Mouse (Mus musculus) myocyte (in vitro differentiated cells): ENCODE measurements around the gene Adam8. TPM values are rescaled to one million over a fixed set of nuclear protein-coding genes. Genes with fewer than 3 reads are reported as not detected.

Experiments
- H3K27me3 ChIP-seq: one replicate; pipeline ENCODE4 v1.6.1; 2011; ENCODE audit not compliant: control insufficient read depth, insufficient read depth, insufficient read length
- H3K36me3 ChIP-seq: one replicate; pipeline ENCODE4 v1.6.1; 2011; ENCODE audit not compliant: control insufficient read depth, insufficient read depth
- H3K4me2 ChIP-seq: one replicate; pipeline ENCODE4 v1.6.1; 2011; ENCODE audit warnings: low read depth, control low read depth
- H3K4me3 ChIP-seq: one replicate; pipeline ENCODE4 v1.5.1; 2011; ENCODE audit warnings: mild to moderate bottlenecking, control low read depth, moderate library complexity
- H3K79me2 ChIP-seq: one replicate; pipeline ENCODE4 v1.6.1; 2011; ENCODE audit not compliant: control insufficient read depth, insufficient read depth
- H3ac ChIP-seq: one replicate; pipeline ENCODE4 v1.6.1; 2011; ENCODE audit not compliant: control insufficient read depth, insufficient read length
- CEBPB ChIP-seq: IDR thresholded peaks from 2 replicates; pipeline ENCODE4 v1.6.1; 2011; ENCODE audit warnings: mild to moderate bottlenecking, moderate library complexity; ENCODE audit not compliant: poor library complexity, insufficient read depth, severe bottlenecking
- E2F4 ChIP-seq: IDR thresholded peaks from one replicate; pipeline ENCODE4 v1.6.1; 2011; ENCODE audit warnings: mild to moderate bottlenecking, control low read depth, moderate library complexity; ENCODE audit not compliant: insufficient read depth
- MAX ChIP-seq: IDR thresholded peaks from one replicate; pipeline ENCODE4 v1.6.1; 2011; ENCODE audit warnings: low read depth, mild to moderate bottlenecking, control low read depth
- MYOD1 ChIP-seq, 3 experiments: IDR thresholded peaks; one replicate each; pipeline ENCODE4 v1.6.1; 2011; ENCODE audit warnings: control low read depth in 2 of 3, low read depth in 2 of 3, mild to moderate bottlenecking in 2 of 3, moderate library complexity in 1 of 3; ENCODE audit not compliant: insufficient read length in 2 of 3, control insufficient read depth in 1 of 3
- MYOG ChIP-seq, 3 experiments: IDR thresholded peaks; one replicate each; pipeline ENCODE4 v1.6.1; 2011; ENCODE audit warnings: control low read depth in 2 of 3, low read depth in 2 of 3, mild to moderate bottlenecking in 2 of 3; ENCODE audit not compliant: insufficient read length in 2 of 3, control insufficient read depth in 1 of 3, insufficient read depth in 1 of 3
- POLR2A ChIP-seq: IDR thresholded peaks from one replicate; pipeline ENCODE4 v1.6.1; 2011; ENCODE audit warnings: low read depth, mild to moderate bottlenecking, control low read depth, moderate library complexity; ENCODE audit not compliant: insufficient read length
- POLR2AphosphoS2 ChIP-seq: IDR thresholded peaks from one replicate; pipeline ENCODE4 v1.6.1; 2011; ENCODE audit warnings: low read depth, control low read depth; ENCODE audit not compliant: insufficient read length
- REST ChIP-seq: IDR thresholded peaks from one replicate; pipeline ENCODE4 v1.6.1; 2011; ENCODE audit warnings: mild to moderate bottlenecking, control low read depth, moderate library complexity; ENCODE audit not compliant: insufficient read depth, insufficient read length
- SRF ChIP-seq: IDR thresholded peaks from one replicate; pipeline ENCODE4 v1.6.1; 2011; ENCODE audit warnings: low read depth; ENCODE audit not compliant: control insufficient read depth, insufficient read length
- TCF12 ChIP-seq: IDR thresholded peaks from one replicate; pipeline ENCODE4 v1.6.1; 2011; ENCODE audit warnings: mild to moderate bottlenecking, control low read depth; ENCODE audit not compliant: poor library complexity, insufficient read depth, severe bottlenecking
- TCF3 ChIP-seq: IDR thresholded peaks from one replicate; pipeline ENCODE4 v1.6.1; 2011; ENCODE audit warnings: low read depth, control low read depth; ENCODE audit not compliant: insufficient read length
- USF1 ChIP-seq: IDR thresholded peaks from one replicate; pipeline ENCODE4 v1.6.1; 2011; ENCODE audit warnings: low read depth, mild to moderate bottlenecking, control low read depth, moderate library complexity
- polyA plus RNA-seq: library from polyadenylated mRNA; unstranded; fragments of >200 nt; fragmentation: generic; extraction: Trizol; gene quantifications from one replicate; pipeline ENCODE4 v1.2.1, GENCODE M21; 2012; ENCODE audit warnings: missing spikeins

Adam8 gene
- polyA plus RNA-seq, 1 experiment, result 2.3 TPM

GRCm38 (mm10) chr7:140033386-140033785 lies 41.0 kb upstream of the Adam8 start:
- H3ac ChIP-seq, result no peak overlapping the region
- TF ChIP-seq E2F4 (no peak), MAX (no peak), POLR2AphosphoS2 (no peak), POLR2A (no peak), TCF3 (no peak), TCF12 (no peak), MYOG (IDR thresholded peaks at IDR 0.05; ENCODE audit: control insufficient read depth in 1 of 3, insufficient read depth in 1 of 3, insufficient read length in 2 of 3, low read depth in 2 of 3) (no peak), USF1 (no peak), SRF (no peak), CEBPB (no peak), REST (no peak), MYOD1 (IDR thresholded peaks at IDR 0.05; ENCODE audit: control insufficient read depth in 1 of 3, insufficient read length in 2 of 3, low read depth in 2 of 3) (no peak)

GRCm38 (mm10) chr7:140032366-140032765 lies 40.0 kb upstream of the Adam8 start:
- Histone ChIP-seq H3K27me3 (no peaks in the 10 kb centered on the region), H3K36me3 (peaks cover 15% of the 10 kb centered on the region), H3K4me2 (no peak overlapping the region), H3K4me3 (no peak overlapping the region), H3K79me2 (peaks cover 11% of the 10 kb centered on the region), H3ac (no peak overlapping the region)
- TF ChIP-seq POLR2A, result no peak
- TF ChIP-seq REST, result no peak
- TF ChIP-seq POLR2AphosphoS2, result no peak
- no peak for TF ChIP-seq TCF3
- TF ChIP-seq TCF12, result no peak
- TF ChIP-seq SRF, result no peak
- no peak for TF ChIP-seq CEBPB
- TF ChIP-seq MAX, result no peak
- no peak for TF ChIP-seq E2F4
- no peak for TF ChIP-seq USF1

More at GRCm38 (mm10) chr7:140033386-140033785, 41.0 kb upstream of the Adam8 start:
- Histone ChIP-seq H3K79me2 (peaks cover 11% of the 10 kb centered on the region), H3K4me3 (no peak overlapping the region), H3K4me2 (no peak overlapping the region), H3K27me3 (no peaks in the 10 kb centered on the region), H3K36me3 (peaks cover 10% of the 10 kb centered on the region)

- Histone ChIP-seq H3K79me2 (peaks cover 11% of the 10 kb centered on the region), H3K4me2 (no peak overlapping the region), H3K36me3 (peaks cover 15% of the 10 kb centered on the region), H3K4me3 (no peak overlapping the region), H3ac (no peak overlapping the region), H3K27me3 (no peaks in the 10 kb centered on the region)
- TF ChIP-seq USF1 (no peak), TCF3 (no peak), MYOD1 (IDR thresholded peaks at IDR 0.05; ENCODE audit: control insufficient read depth in 1 of 3, insufficient read length in 2 of 3, low read depth in 2 of 3) (no peak), MYOG (IDR thresholded peaks at IDR 0.05; ENCODE audit: control insufficient read depth in 1 of 3, insufficient read depth in 1 of 3, insufficient read length in 2 of 3, low read depth in 2 of 3) (no peak), E2F4 (no peak), MAX (no peak), TCF12 (no peak)
These were observed 39.4 kb upstream of the Adam8 start for GRCm38 (mm10) chr7:140031771-140032170.

- Histone ChIP-seq H3K36me3 (peaks cover 3% of the 10 kb centered on the region), H3K79me2 (no peaks in the 10 kb centered on the region), H3ac (no peak overlapping the region), H3K4me3 (no peak overlapping the region), H3K27me3 (no peaks in the 10 kb centered on the region), H3K4me2 (no peak overlapping the region)
- TF ChIP-seq CEBPB (no peak), E2F4 (no peak), TCF3 (no peak), POLR2A (no peak), TCF12 (no peak), MAX (no peak), MYOG (IDR thresholded peaks at IDR 0.05; ENCODE audit: control insufficient read depth in 1 of 3, insufficient read depth in 1 of 3, insufficient read length in 2 of 3, low read depth in 2 of 3) (no peak), SRF (no peak), USF1 (no peak), MYOD1 (IDR thresholded peaks at IDR 0.05; ENCODE audit: control insufficient read depth in 1 of 3, insufficient read length in 2 of 3, low read depth in 2 of 3) (no peak), REST (no peak), POLR2AphosphoS2 (no peak)
These were observed 19.0 kb upstream of the Adam8 start for GRCm38 (mm10) chr7:140011336-140011735.

GRCm38 (mm10) chr7:140007781-140008180 lies 15.4 kb upstream of the Adam8 start:
- Histone ChIP-seq H3K4me2 (no peak overlapping the region), H3ac (no peak overlapping the region), H3K27me3 (no peaks in the 10 kb centered on the region), H3K36me3 (peaks cover 6% of the 10 kb centered on the region), H3K79me2 (no peaks in the 10 kb centered on the region), H3K4me3 (no peak overlapping the region)
- TF ChIP-seq USF1, result no peak
- no peak for TF ChIP-seq TCF12
- no peak for TF ChIP-seq MAX
- no peak for TF ChIP-seq POLR2AphosphoS2
- TF ChIP-seq MYOG (IDR thresholded peaks at IDR 0.05; ENCODE audit: control insufficient read depth in 1 of 3, insufficient read depth in 1 of 3, insufficient read length in 2 of 3, low read depth in 2 of 3), result no peak
- TF ChIP-seq SRF, result no peak
- TF ChIP-seq REST, result no peak
- no peak for TF ChIP-seq MYOD1 (IDR thresholded peaks at IDR 0.05; ENCODE audit: control insufficient read depth in 1 of 3, insufficient read length in 2 of 3, low read depth in 2 of 3)
- TF ChIP-seq CEBPB, result no peak
- no peak for TF ChIP-seq E2F4
- no peak for TF ChIP-seq TCF3
- no peak for TF ChIP-seq POLR2A
